Mouse (Mus musculus) embryo, embryonic 9.5 days (tissue): ENCODE results near the gene Stk39.

ENCODE experiments used
- DNase-seq: peaks from one replicate; pipeline ENCODE4 v3.0.0-alpha.2; 2017; ENCODE audit errors: extremely low spot score

Gene Stk39

GRCm38 (mm10) chr2:68471759-68472550 is at the start of gene Stk39:
Stk39 (minus strand) TSS chr2:68472268.
- peak; percentile 84 for DNase-seq

GRCm38 (mm10) chr2:68515409-68515808 is 43.3 kb upstream of the Stk39 start:
- no peak for DNase-seq

DNA sequence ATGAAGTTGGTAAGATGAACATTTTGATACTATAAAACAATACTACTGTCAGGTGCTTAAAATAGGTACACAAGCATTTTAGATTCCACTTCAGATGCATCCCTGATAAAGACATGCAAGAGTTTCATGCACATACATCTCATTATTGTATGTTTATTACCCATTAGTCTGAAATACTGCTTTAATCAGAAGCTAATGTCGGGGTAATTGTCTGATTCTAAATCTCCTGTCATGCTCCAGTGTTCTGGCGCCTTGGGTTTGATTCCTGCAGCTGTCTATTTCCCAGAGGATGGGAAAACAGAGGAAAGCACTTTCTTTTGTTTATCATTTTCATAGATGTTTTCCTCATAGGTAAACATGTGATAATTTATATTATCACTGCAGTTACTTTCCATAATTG is 31.1 kb upstream of the Stk39 start:
- DNase-seq: no peak

- DNase-seq: no peak
Observed at GRCm38 (mm10) chr2:68502734-68503133, 30.7 kb upstream of the Stk39 start.

GRCm38 (mm10) chr2:68502236-68502635 is 30.2 kb upstream of the Stk39 start:
- no peak for DNase-seq

GRCm38 (mm10) chr2:68486275-68486674 is 14.2 kb upstream of the Stk39 start:
- DNase-seq: no peak

DNA sequence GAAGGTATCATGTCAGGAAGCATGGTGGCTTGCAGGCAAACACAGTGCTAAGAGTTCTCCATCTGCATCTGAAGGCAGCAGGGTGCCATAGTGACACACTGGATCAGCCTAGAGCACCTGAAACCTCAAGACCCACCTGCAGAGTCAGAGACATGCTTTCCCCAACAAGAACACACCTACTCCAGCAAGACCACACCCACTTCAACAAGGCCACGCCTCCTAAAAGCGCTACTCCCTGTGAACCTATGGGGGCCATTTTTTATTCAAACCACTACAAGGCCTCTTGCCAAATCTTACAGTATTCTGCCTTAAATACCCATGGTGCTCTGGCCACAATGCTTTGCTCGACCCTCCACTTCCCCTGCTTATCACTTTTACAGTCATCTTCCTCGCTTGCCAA is 13.1 kb upstream of the Stk39 start:
- DNase-seq: no peak

- no peak for DNase-seq
Observed at GRCm38 (mm10) chr2:68482896-68483295, 10.8 kb upstream of the Stk39 start.

DNA sequence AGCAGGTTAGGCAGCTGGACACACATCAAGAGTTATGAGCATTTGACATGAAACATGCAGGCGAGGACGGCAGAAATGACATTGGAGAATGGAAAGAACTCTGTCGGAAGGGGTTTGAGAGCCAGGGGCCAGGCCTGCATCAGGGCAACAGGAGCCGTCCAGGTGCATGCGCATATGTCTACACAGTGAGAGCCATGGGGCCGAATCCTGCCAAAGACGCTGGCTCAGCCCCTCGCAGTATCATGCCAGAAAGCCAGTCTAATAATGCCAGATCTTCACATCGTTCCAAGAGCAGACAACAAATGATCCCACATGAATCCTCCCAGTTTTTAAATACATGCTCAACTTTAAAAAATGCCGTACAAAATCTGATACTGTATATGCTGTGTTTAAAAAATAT is 7.8 kb upstream of the Stk39 start:
- no peak for DNase-seq

- DNase-seq: no peak
Observed at GRCm38 (mm10) chr2:68472921-68473320, 853 bp upstream of the Stk39 start.

DNA sequence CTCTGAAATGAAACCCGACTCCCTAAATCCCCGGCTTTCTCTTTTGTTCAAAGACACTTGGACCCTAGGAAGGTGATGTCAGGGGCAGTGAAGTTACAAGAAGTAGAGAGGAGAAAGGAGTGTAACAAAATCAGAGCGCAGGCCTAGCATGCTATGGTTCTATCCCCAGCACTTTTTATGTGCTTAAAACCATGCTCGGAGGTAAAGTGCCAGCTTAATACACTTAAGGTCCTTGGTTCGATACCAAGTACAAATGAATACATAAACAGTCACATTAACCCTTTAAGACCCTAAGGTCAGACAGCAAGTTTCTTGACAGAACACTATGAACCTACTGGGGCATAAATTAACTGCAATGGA is 463 bp upstream of the Stk39 start:
- no peak for DNase-seq

GRCm38 (mm10) chr2:68470891-68471758 is 943 bp downstream of the Stk39 start:
- peak; percentile 79 for DNase-seq

GRCm38 (mm10) chr2:68469491-68469890 is 2.6 kb downstream of the Stk39 start:
- DNase-seq: no peak

- peak; percentile 19 for DNase-seq
Observed at GRCm38 (mm10) chr2:68468698-68469097, 3.4 kb downstream of the Stk39 start.

DNA sequence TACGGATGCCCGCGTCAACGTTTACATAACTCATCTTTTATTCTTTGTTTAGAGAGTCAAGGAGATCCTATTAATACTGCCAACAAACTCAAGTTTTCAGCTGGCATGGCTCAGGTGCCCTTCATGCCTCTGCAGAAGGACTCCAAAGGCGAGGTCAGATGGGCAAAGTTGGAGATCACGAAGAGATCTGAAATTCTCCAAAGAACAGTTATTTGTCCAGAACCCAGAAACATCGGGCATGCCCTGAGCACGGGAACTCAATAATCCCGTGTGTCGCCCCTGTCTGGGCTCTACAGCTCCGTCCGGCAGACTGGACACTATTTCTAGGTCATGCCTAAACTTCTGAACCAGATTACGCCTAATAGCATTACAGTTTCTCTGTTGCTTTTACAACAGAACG is 3.8 kb downstream of the Stk39 start:
- DNase-seq: no peak

GRCm38 (mm10) chr2:68467085-68467978 is 4.7 kb downstream of the Stk39 start:
- no peak for DNase-seq

DNA sequence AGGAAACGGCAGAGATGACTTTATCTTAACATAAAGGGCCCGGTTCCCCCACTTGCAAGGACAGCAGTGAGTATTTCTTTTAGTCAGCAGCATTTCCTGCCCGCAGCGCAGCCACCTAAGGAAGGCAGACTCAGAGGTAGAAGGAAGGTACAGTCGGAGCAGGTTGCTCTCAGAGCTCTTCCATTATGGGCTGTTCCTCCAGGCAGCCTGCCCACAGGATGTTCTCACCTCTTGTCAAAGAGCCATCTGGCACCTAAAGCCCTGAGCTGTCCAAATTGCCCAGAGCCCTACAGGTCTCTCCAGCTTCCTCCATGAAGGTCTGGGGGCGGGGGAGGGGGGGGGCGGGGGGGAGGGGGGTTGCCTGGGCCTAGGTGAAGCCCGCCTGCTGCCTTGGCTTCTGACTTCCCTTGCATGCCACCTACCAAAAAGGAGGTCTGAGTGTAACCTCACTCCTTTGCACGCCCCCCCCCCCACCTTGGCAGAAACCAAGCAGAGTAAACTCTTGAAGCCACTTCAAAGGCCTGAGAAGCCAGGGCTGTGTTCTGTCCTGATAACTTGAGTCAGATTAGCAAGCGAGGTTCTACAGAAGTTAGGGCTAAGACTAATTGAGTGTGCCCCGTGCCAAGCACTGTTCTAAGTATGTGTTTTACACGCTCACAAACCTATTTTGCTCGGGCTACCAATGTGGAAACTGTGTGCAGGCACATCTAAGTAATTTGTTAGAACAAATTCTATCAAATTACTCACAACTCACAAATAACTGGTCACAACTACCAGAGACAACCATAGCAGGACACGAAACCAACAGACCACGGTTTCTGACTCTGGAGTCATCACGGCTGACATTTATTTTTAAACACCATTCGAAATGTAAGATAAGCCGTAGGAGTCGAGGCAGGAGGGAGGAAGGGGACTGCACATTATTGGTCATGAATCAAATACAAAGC is 5.7 kb downstream of the Stk39 start:
- DNase-seq: no peak

DNA sequence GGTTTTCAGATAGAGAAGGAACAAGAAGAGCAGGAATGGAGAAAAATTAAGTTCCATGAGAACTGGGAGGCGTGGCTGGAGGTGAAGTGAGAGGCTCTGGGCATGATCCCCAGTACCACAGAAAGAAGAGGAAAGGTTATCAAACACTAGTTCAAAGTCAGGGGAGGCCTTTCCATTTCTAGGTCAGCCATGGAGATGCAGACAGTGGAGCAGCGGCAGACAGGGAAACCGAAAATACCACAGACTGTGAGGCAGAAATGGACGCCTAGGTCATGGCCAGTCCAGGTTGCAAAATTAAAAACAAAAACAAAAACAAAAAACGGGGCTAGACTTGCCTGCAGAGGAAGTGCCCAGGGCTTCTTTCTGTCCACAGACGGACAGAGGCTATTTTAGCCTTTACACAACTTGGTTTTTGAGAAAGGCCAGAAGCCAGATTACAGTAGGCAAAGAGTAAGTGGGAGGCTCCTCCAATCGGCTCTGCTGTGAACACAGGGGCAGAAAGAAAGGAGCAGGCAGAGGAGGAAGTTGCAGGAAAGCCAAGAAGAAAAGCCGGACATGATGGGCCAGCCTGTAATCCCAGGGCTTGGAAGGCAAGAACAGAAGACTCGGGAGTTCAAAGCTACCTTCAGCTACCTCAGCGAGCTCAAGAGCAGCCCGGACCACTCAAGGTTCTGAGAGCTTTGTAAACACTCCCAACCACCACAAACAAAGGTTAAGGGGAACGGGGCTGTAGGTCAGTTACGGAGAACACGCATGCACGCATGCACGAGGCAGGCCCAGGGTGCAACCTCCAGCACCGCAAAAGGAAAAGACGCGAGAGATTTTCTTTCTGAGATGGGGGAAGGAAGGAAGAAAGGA is 6.6 kb downstream of the Stk39 start:
- no peak for DNase-seq

- DNase-seq: no peak
Observed at GRCm38 (mm10) chr2:68464456-68464855, 7.6 kb downstream of the Stk39 start.

GRCm38 (mm10) chr2:68463801-68464200 is 8.3 kb downstream of the Stk39 start:
- DNase-seq: no peak
